Mouse (Mus musculus) heart, postnatal 0 days (tissue): ENCODE measurements at regions not wholly inside any gene's neighbourhood (a gene's known extent, or its start where the extent isn't known, plus 50 kb on each side); places are given as distances from the start of the nearest gene placed in this dataset.

Experiments
- ATAC-seq: fragments of 200-750 bp; cut with Nextera tagmentation; 2 replicates; pipeline ENCODE4 v1.8.0; 2017; ENCODE audit warnings: low read depth, moderate number of reproducible peaks, moderate library complexity; ENCODE audit not compliant: insufficient read depth
- DNase-seq: peaks from one replicate; pipeline ENCODE4 v3.0.0-alpha.2; 2016; ENCODE audit warnings: low spot score
- H3K27ac ChIP-seq: fragments of 300-500 bp; sonication (generic); 2 replicates; pipeline ENCODE4 v1.5.1; 2014; ENCODE audit warnings: low read depth, mild to moderate bottlenecking
- H3K27me3 ChIP-seq: fragments of 300-500 bp; sonication (generic); 2 replicates; pipeline ENCODE4 v1.6.1; 2014; ENCODE audit warnings: low read length, mixed read lengths; ENCODE audit not compliant: control insufficient read depth, insufficient read depth
- H3K36me3 ChIP-seq: fragments of 300-500 bp; sonication (generic); replicated peaks from 2 replicates; pipeline ENCODE4 v1.6.1; 2014; ENCODE audit warnings: low read length, mixed read lengths; ENCODE audit not compliant: control insufficient read depth, insufficient read depth
- H3K4me1 ChIP-seq: fragments of 300-500 bp; sonication (generic); 2 replicates; pipeline ENCODE4 v1.6.1; 2014; ENCODE audit warnings: antibody characterized with exemption; ENCODE audit not compliant: control insufficient read depth, insufficient read depth
- H3K4me2 ChIP-seq: fragments of 300-500 bp; sonication (generic); 2 replicates; pipeline ENCODE4 v1.6.1; 2014; ENCODE audit warnings: low read depth, mild to moderate bottlenecking, low read length, moderate library complexity
- H3K4me3 ChIP-seq: fragments of 300-500 bp; sonication (generic); 2 replicates; pipeline ENCODE4 v1.5.1; 2014; ENCODE audit warnings: low read depth, low read length
- H3K9ac ChIP-seq: fragments of 300-500 bp; sonication (generic); replicated peaks from 2 replicates; pipeline ENCODE4 v1.6.1; 2014; ENCODE audit warnings: low read depth, low read length, mixed read lengths
- H3K9me3 ChIP-seq: fragments of 300-500 bp; sonication (generic); replicated peaks from 2 replicates; pipeline ENCODE4 v1.6.1; 2016; ENCODE audit warnings: low read length; ENCODE audit not compliant: control insufficient read depth
- CTCF ChIP-seq: IDR thresholded peaks from 2 replicates; pipeline ENCODE4 v1.5.1; 2016; ENCODE audit warnings: antibody characterized with exemption, control low read depth, low read depth
- EP300 ChIP-seq: IDR thresholded peaks from 2 replicates; pipeline ENCODE4 v1.6.1; 2016; ENCODE audit warnings: antibody characterized with exemption, low read depth
- WGBS: fragments of 180-500 bp; shearing (Covaris S2); extraction: QIAGEN DNeasy Blood & Tissue Kit; methylation state at CpG from one replicate; pipeline ENCODE4 v1.1.7; 2014; 5-methylcytosine and 5-hydroxymethylcytosine counted together

- 58% methylated on average over 3 of the region's 3 CpGs for WGBS
- Histone ChIP-seq H3K4me3 (no peak overlapping the region), H3K4me1 (no peaks in the 10 kb centered on the region), H3K9me3 (no peaks in the 10 kb centered on the region), H3K36me3 (no peaks in the 10 kb centered on the region), H3K27ac (no peak overlapping the region), H3K27me3 (no peaks in the 10 kb centered on the region), H3K9ac (no peak overlapping the region), H3K4me2 (no peak overlapping the region)
- TF ChIP-seq EP300 = no peak
- TF ChIP-seq CTCF = no peak
- DNase-seq (no peak), ATAC-seq (no peak)
Observed at GRCm38 (mm10) chr14:103948026-103948777, 104.0 kb upstream of the Ednrb start.

GRCm38 (mm10) chr14:103945753-103946152 lies 101.6 kb upstream of the Ednrb start:
- Histone ChIP-seq H3K4me3 (no peak overlapping the region), H3K9ac (no peak overlapping the region), H3K27me3 (no peaks in the 10 kb centered on the region), H3K36me3 (no peaks in the 10 kb centered on the region), H3K27ac (no peak overlapping the region), H3K4me1 (no peaks in the 10 kb centered on the region), H3K4me2 (no peak overlapping the region), H3K9me3 (no peaks in the 10 kb centered on the region)
- DNase-seq (no peak), ATAC-seq (no peak)
- TF ChIP-seq EP300 (no peak), CTCF (no peak)
- WGBS = 18% methylated on average over 1 of the region's 1 CpGs

- Histone ChIP-seq H3K4me3 (no peak overlapping the region), H3K9me3 (no peaks in the 10 kb centered on the region), H3K36me3 (no peaks in the 10 kb centered on the region), H3K9ac (no peak overlapping the region), H3K27ac (no peak overlapping the region), H3K4me1 (no peaks in the 10 kb centered on the region), H3K4me2 (no peak overlapping the region), H3K27me3 (no peaks in the 10 kb centered on the region)
- DNase-seq (no peak), ATAC-seq (no peak)
- TF ChIP-seq CTCF (no peak), EP300 (no peak)
- 19% methylated on average over 3 of the region's 3 CpGs for WGBS
Observed at GRCm38 (mm10) chr14:103939867-103940266, 95.7 kb upstream of the Ednrb start.

GRCm38 (mm10) chr14:103938937-103939336 lies 94.7 kb upstream of the Ednrb start:
- no peaks in the 10 kb centered on the region for H3K4me1 ChIP-seq
- 79% methylated on average over 5 of the region's 5 CpGs for WGBS
- no peaks in the 10 kb centered on the region for H3K9me3 ChIP-seq
- H3K27ac ChIP-seq = no peak overlapping the region
- no peaks in the 10 kb centered on the region for H3K27me3 ChIP-seq
- H3K9ac ChIP-seq = no peak overlapping the region
- DNase-seq = no peak
- no peaks in the 10 kb centered on the region for H3K36me3 ChIP-seq
- no peak overlapping the region for H3K4me3 ChIP-seq
- no peak for ATAC-seq
- TF ChIP-seq CTCF (no peak), EP300 (no peak)
- H3K4me2 ChIP-seq = no peak overlapping the region

GRCm38 (mm10) chr14:103938201-103938600 lies 94.0 kb upstream of the Ednrb start:
- Histone ChIP-seq H3K4me3 (no peak overlapping the region), H3K9me3 (no peaks in the 10 kb centered on the region), H3K9ac (no peak overlapping the region), H3K4me2 (no peak overlapping the region), H3K27me3 (no peaks in the 10 kb centered on the region), H3K27ac (no peak overlapping the region), H3K4me1 (no peaks in the 10 kb centered on the region), H3K36me3 (no peaks in the 10 kb centered on the region)
- DNase-seq (no peak), ATAC-seq (no peak)
- 87% methylated on average over 9 of the region's 9 CpGs for WGBS
- no peak for TF ChIP-seq EP300
- no peak for TF ChIP-seq CTCF

- WGBS = 77% methylated on average over 6 of the region's 6 CpGs
- no peak for DNase-seq
Observed at GRCm38 (mm10) chr14:103937700-103938099, 93.5 kb upstream of the Ednrb start.

More at GRCm38 (mm10) chr14:103937700-103938099, 93.5 kb upstream of the Ednrb start:
- TF ChIP-seq EP300 (no peak), CTCF (no peak)
- H3K4me3 ChIP-seq = no peak overlapping the region
- H3K27ac ChIP-seq = no peak overlapping the region
- H3K36me3 ChIP-seq = no peaks in the 10 kb centered on the region
- H3K9ac ChIP-seq = no peak overlapping the region
- H3K4me1 ChIP-seq = no peaks in the 10 kb centered on the region
- H3K4me2 ChIP-seq = no peak overlapping the region
- no peaks in the 10 kb centered on the region for H3K27me3 ChIP-seq
- H3K9me3 ChIP-seq = no peaks in the 10 kb centered on the region
- no peak for ATAC-seq
